Mouse (Mus musculus) monocyte, adult 5-6 weeks (primary cell): ENCODE results near the gene Zfp65. TPM values are rescaled to one million over a fixed set of nuclear protein-coding genes. Genes with fewer than 3 reads are reported as not detected.
"Not testable (repeated sequence)": the region's sequence is repeated elsewhere in the genome, so short reads cannot be mapped to it uniquely, and the experiment has no call there.

ENCODE experiments used
- ATAC-seq: fragments of 153-309, 156-312 bp; replicated peaks from 2 replicates; pipeline ENCODE4 v1.8.0; 2017; ENCODE audit warnings: mild to moderate bottlenecking; ENCODE audit not compliant: low TSS enrichment, insufficient number of reproducible peaks, severe bottlenecking, poor library complexity, low FRiP score
- total RNA-seq: library from RNA; stranded (forward); fragments of 200-1000, 200-491, 200-594 nt; gene quantifications from 3 replicates; pipeline ENCODE4 v1.2.3, GENCODE M21; 2017

Gene Zfp65
- total RNA-seq: 6.9 to 15.2 TPM (median 14.5 TPM) in 3 replicates

DNA sequence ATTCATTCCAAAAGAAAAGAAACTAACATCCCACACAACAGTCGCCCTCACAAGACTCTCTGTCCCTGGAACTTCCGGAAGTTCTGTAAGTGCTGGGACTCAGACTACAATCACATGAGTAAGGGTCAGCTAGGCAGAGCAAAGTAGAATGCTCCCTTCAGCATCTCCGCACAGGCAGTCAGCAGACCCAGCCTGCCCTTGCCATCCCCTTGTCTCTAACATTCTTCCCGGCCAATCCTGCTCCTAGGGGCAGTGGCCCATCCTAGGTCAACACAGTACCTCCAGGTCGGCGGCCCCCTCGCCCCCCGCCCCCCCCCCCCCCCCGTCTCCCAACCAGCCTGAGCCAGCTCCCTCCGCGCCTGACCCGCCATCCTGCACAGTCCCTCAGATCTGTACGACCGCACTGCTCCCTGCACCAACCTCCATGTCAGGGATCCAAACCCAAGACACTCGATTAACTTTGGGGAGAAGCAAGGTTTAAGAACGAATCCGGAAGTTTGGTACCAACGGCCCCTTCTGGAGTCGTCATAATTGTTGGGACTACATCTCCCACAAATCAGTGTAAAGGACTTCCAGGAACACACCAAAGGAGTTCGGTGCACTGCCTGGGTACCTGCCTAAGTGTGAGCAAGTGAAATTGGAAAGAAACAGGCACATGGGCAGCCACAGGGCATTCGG, at the start of gene Zfp65:
Gene Zfp65 (minus strand): TSS at position 533 of the 678 bp plus-strand sequence.
- peak; percentile 81 for ATAC-seq

DNA sequence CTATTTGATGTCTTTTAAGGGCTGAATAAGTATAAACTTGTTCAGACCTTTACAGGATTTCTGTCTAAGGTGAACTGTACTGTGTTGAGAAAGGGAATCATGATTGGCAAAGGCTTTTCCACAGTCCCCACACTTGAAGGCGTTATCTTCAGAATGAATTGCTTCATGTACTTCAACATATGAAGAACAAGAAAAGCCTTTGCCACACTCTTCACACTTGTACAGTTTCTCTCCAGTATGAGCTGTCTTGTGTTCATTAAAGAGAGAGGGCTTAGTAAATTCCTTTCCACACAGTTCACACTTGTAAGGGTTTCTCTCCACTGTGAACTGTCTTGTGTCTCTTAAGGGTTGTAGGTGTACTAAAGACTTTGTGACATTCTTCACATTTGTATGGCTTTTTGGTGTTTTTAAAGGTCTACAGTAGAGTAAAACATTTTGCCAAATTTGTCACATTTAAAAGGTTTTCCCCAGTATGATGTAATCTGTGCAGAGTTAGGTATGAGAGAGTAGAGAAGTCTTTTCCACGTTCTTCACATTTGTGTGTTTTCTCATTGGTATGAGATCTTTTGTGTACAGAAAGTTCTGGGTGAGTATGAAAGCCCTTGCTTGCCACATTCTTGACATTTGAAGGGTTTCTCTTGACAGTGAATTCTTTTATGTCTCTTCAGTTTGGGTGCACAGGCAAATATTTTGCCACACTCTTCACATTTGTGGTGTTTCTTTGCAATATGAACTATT, 34.2 kb upstream of the Zfp65 start:
- no peak for ATAC-seq

DNA sequence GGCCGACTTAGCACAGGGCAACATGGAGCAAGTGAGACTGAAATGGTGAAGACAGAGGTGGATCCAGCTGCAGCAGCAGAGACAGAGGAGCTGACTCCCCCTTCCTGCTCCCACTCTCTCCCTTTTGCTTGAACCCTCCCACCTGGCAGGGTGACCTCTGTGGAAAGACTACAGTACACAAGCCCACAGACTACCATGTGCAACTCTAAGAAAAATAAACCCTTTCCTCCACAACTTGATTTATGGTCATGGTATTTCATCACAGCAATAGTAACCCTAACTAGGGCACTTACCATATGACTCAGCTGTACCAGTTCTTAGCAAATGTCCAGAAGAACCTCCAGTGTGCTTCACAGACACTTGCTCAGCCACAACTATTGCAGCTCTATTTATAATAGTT, 31.0 kb upstream of the Zfp65 start:
- ATAC-seq: no peak

DNA sequence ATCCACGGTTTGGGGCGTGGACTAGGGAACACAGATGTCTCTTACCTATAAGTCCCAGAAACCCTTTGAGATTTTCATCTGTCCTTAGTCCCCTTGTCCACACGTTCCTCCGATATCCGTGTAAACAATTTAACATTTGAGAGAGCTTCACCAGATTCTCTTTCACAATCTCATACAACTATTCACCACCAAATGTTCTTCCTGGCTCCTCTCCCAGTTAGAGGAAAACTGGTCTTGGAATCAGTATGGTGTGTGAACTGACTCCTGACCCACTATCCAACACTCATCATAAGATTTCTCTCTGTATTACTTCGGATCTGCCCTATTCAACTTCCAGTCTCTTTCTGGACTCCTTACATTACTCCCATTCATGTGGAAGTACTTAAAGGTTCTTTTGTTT, 26.8 kb upstream of the Zfp65 start:
- no peak for ATAC-seq

DNA sequence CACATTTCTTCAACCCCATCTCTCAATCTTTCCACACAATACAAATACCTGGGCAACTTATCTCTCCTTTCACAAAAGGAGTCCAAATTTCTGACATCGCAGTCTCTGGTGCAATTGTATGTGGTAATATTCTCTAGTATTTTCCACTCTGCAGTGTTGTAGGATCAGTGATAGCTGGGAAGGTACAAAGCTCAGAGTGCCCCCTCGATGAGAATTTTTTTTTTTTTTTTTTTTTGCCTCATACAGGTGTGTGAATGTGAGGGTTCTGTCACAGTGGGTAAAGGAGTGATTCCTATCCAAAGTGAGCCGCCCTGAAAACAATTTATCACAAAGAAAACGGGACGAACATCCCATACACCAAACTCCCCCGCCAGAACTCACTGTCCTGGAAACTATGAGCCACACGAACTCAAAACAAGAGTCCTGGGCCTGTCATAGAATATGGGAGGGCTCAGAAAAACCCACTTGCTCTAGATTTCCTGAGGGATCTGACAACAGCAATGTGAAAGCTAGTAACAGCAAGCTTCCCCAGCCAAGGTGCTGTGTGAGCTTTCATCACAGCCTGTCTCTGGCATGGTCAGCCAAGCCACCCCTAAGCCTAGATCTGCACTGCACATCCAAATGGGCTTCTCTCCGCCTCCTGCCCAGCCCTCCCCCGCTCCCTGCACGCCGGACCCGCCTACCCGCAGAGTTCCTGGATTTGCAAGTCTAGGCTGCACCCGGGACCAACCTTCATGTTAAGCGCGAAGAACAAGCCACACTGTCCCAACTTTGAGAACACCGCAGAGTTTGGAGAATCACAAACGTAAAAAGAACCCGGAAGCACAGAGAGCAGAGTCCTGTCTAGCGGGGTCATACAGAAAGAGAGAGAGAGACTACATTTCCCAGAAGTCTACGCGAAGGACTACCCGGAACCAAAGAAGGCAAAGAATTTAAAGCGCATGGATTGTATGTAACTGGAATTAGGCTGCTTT, 25.6 kb upstream of the Zfp65 start, which contains the start of gene Zfp85:
Gene Zfp85 (minus strand): TSS at position 896 of the 974 bp plus-strand sequence.
- ATAC-seq: peak; percentile 87

DNA sequence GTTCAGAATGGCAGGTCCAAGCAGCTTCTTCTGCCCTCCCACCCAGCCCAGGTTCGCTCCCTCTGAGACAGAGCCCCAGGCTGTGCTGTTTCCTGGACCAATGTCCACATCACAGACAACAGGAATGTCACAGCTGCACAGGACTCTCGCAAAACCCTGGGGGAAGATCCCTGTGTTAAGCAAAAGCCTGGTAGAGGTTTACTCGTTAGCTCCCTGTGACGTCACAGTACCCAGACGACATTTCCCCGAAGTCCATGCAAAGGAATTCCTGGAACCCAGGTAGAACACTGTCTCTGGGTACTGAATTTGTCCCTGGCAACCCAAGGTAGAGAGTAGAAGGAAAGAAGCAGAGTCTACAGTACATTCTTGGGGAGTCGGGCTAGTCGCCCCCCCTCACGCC, 14.9 kb upstream of the Zfp65 start:
- ATAC-seq: no peak

DNA sequence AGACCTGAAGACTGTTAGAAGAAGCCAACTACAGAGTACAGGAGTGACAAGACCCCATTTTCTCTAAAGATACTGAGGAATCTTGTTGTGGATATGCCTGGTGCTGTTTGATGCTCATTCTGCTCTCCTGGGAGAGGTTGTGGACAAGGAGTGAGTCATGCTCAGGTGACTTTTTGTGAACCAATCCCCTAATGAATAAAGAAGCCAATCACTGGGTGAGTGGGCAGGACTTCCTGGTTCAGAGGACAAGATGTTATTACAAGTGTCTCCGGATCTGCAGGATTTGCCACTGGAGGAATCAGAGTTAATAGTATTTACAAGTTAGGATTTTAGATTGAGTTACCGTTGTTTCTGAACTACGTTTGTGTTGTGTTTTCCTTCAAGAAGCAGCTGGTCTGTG, 14.0 kb upstream of the Zfp65 start:
- ATAC-seq: no peak

DNA sequence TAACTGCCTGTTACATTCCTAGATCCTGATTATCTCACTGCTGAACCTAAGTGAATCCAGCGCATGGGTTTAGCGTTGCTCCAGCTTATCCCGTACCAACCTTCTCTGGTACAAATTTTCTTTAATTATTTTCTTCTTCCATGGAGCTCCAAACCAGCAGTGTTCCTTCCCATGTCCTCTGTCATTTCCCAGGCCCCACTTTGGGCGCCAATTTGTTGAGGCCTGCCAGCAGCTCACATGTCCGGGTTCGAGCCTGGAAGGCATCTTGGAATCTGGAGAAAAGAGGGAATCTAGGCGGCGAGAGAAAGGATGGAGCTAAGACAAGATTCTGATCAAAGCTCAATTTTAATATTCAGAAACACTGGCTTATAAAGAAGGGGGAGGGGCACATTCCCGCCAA, 5.4 kb upstream of the Zfp65 start:
- ATAC-seq: not testable (repeated sequence)

DNA sequence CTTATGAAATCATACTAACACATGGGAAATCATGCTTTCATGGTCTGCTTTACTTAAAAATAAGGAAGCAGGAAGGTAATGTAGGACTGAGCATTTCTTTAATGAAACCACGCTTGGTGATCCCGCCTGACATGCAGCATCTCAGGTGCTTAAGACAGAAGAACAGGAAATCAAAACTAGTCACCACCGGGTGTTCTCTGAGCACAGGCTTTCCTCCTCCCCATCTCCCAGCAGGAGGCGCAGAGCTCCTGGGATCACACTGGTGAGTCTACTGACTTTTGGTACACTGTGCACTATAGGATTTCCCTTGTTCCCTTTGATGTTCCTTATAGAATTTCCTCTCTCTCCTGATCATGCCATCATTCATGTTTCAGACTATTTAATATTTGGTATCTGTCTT, 468 bp upstream of the Zfp65 start:
- ATAC-seq: not testable (repeated sequence)

DNA sequence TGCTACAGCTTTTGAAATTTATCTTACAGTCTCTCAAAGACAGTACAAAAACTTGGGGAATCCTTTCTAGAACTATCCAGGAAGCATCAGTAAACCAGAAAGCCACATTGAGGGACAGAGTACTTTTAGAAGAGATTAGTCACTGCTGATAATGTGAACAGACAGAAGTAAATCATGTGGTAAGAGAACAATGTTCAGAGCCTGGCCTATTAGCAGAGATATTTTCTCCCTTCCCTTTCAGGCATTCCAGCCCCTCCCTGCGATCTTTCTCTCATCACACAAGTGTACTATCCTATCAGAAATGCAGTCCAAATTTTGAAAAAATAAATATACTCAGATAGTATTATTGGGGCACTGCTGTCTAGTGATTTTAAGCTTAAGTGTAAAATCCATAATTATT, 867 bp downstream of the Zfp65 start:
- ATAC-seq: no peak

DNA sequence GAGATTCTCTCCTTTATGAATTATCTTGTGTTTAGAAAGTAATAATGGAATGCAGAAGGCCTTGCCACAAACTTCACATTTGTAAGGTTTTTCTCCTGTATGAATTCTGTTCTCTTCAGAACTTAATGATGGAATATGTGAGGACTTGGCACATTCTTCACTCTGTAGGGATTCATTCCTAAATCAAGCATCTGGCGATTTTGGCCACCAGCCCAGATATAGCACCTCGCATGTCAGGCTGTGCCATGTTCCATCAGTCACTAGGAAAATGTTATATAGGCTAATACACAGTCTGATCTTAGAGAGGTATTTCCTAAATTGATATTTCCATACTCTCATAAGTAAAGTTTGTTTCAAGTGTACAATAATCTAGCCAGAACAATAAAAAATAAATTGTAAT, 3.6 kb downstream of the Zfp65 start:
- ATAC-seq: not testable (repeated sequence)

DNA sequence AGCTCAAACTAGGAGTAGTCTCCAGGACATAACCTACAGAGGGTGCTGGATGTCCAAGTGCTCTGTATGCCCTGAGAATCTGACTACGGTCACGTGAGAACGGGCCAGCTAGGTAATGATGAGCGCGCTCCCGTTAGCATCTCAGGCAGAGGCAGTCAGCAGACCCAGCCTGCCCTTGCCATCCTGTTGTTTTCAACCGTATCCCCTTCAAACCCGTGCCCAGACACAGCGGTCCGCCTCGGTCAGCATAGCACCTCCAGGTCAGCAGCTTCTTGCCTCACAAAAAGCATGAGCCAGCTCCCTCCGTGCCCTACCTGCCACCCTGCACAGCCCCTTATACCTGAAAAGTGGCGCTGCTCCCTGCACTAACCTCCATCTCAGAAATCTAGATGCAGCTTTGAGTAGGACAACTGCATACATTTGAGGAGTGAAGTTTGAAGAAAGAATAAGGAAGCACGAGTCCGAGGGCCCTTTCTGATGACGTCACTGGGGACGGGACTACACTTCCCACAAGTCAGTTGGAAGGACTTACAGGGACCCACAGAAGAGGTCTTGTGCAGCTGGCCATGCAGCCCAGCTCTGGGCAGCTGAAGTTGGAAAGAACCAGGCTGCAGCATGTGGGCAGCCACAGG, 5.0 kb downstream of the Zfp65 start:
- peak; percentile 95 for ATAC-seq

DNA sequence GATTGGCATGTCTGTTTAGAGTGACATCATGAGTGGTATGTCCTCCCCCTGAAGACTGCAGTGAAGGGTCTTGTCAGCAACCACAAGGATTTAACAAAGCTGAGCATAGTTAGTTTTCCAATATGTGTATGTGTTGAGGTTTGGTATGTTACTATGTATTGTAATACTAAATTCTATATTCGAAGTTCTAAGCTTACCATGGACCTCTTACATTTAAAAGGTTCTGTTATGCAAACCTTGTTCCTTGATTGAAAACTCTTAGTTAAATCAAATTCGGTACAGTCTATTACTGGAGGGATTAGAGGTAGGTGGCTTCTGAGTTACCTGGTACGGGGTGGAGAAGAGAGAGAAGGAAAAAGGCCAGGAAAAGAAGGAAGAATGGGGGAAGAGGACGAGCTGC, 42.0 kb downstream of the Zfp65 start, which contains the start of gene Zfp738:
Gene Zfp738 (minus strand): TSS at position 101 of the 400 bp plus-strand sequence.
- no peak for ATAC-seq

DNA sequence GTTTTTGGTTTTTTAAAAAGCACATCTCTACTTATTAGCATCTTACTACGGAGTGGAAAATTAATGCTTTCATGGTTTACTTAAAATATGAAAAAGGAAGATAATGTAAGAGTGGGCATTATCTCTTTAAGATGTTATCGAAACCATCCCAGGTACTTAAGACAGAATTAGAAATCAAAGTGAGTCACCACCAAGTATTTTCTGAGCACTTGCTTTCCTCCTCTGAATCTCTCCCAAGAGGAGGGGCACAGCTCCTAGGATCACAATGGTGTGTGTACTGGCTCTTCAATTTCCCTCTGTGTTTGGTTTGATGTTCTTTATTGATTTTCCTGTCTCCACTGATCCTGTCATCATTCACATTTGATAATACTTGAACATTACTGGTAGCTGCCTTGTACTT, 45.1 kb downstream of the Zfp65 start:
- ATAC-seq: not testable (repeated sequence)

DNA sequence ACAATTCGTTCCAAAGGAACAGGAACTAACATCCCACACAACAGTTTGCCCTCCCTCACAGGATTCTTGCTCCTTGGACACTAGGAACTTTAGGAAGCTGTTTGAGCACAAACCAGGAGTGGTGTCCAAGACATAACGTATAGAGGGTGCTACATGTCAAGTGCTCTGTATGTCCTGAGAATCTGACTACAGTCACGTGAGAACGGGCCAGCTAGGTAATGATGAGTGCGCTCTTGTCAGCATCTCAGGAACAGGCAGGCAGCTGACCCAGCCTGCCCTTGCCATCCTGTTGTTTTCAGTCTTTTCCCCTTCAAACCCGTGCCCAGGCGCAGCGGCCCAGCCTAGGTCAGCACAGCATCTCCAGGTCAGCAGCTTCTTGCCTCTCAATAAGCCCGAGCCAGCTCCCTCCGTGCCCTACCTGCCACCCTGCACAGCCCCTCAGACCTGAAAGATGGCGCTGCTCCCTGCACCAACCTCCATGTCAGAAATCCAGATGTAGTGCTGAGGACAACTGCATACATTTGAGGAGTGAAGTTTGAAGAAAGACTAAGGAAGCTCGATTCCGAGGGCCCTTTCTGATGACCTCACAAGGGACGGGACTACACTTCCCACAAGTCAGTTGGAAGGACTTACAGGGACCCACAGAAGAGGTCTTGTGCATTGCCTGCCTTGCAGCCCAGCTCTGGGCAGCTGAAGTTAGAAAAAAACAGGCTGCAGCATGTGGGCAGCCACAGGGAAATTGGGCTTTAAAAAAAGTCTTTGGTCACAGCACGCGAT, 45.8 kb downstream of the Zfp65 start:
- ATAC-seq: peak; percentile 100

DNA sequence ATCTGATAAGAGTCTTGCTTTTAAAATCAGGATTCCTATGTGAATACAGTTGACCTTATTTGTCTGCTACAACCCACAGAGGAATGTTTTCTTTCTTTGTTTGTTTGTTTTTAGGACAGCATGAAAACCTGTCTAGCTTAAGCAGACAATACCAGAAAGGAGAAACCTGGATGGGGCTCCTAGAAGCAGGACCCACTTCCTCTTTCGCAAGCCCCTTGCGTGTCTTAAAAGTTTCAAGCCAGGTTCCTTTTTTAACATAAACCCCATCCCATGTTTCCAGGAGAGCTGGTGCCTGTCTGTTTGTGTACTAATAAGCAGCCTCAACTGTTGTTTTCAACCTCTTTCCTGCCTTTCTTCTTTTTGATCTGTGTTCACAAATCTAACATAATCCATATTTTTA, 54.1 kb downstream of the Zfp65 start:
- no peak for ATAC-seq
